Mouse (Mus musculus) left cerebral cortex, postnatal 14 days (tissue): Measurements from ENCODE around the gene Fcrl6. TPM values are rescaled to one million over a fixed set of nuclear protein-coding genes. Genes with fewer than 3 reads are reported as not detected.
A peak's percentile ranks its signal among the peaks of the same experiment; 100 is the strongest.

ENCODE experiments used
- DNase-seq, 2 experiments: peaks; one replicate each; pipeline ENCODE4 v3.0.0; 2021 to 2022; ENCODE audit warnings: low spot score in 2 of 2, mixed read lengths in 1 of 2
- intact Hi-C: fragments of 180-260 bp; cut with DNase I; formaldehyde crosslinking; loops from one replicate; pipeline ENCODE4 v1.15.1; 2025
- total RNA-seq, 2 experiments: library from RNA; stranded (reverse); gene quantifications; 2 replicates each; pipeline ENCODE4 v1.2.3; 2021

Fcrl6 gene
- total RNA-seq, 2 experiments from 2014 or later: not detected

DNA sequence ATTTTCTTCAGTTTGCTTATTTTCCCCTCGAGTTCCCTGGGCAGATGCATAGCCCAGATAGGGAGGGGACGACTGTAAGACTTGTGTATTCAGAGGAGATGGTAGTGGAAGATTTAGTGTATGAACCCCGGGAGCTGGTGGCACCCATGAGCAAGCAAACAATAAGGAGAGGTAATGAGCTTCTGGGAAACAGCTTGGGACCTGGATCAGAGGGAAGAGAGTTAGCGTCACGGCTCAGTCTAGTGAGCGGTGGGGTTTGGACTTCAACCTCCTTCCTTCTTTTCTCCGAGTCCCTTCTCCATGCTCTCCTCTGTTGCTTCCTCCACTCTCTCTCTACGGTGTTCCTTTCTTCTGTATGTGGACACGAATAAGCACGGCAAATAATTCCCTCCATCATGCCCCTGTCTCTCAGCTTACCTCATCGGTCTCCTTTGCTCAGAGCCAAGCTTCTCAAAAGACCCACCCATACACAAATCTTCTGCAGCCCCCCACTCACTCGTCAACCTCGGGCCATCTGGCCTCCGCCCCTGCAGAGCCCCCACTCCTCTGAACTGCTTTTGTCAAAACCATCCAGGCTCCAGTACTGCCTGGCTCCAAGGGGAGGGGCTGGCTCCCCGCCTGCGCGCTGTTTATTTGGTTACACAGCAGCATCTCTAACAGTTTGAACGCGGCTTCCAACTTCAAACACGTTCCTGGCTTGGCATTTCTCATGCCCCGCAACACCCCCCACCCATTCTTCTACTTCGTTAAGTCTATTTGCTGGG, 14.4 kb upstream of the Fcrl6 start:
- DNase-seq: peak; percentile 30 to 57
- intact Hi-C loops: no loop called here

DNA sequence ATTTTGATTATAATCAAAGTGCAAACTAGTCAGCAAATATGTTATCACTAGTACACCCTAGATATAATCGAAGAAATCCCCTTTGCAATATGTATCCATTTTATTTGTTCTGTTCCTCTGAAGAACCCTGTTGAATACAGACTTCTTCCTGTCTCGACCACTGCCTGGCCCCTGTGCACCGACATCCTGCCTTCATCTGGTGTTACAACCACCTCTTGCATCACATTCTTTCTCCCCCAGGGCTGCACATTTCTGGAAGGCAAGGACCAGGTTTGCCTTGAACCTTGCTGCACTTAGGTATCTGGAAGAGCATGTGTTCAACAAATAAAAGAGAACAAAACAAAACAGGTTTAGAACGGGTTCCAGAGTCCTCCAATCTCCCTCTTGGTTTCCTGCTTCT, 13.1 kb upstream of the Fcrl6 start:
- no peak for DNase-seq
- intact Hi-C loops: no loop called here

DNA sequence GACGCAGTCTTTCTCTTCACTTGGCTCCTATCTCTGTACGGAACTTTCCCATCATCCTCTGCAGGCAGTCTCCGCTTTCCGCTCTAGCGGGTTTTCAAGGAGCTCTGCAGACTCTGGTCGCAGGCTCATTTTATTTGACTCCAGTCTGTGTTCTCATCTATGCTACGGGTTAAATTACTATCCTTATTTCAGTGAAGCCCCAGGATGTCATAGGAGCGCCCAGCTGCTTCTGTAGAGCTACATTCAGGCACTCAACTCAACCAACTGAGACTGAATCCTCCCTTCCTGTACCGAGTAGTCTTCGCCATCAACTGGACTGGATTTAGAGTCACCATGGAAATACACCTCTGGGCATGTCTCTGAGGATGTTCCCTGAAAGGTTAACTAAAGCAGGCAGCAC, 12.3 kb upstream of the Fcrl6 start:
- intact Hi-C loops: loop anchor here (5.0 kb wide), 1 partner anchor 87 kb away; no protein-coding TSS in a partner anchor
- no peak for DNase-seq

DNA sequence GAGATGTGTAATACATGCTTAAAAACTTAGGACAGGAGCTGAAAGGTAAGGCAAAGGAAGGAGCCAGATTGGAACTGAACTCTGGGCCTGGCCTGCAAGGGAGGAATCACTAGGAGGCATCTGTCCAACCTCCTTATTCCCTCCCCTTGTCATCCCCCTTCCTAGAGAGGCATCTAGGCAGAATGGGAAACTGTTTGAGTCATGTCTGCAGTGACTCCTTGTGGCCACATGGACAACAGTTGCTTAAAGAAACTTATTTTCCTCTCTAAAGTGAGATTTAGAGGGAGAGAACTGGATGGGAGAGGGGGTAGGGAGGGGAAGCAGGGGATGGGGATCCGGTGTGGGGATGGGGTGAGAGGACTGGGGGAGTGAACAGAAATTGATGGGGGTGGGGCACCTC, 10.4 kb upstream of the Fcrl6 start:
- intact Hi-C loops: loop anchor here (5.0 kb wide), 1 partner anchor 85 kb away; no protein-coding TSS in a partner anchor
- no peak for DNase-seq

DNA sequence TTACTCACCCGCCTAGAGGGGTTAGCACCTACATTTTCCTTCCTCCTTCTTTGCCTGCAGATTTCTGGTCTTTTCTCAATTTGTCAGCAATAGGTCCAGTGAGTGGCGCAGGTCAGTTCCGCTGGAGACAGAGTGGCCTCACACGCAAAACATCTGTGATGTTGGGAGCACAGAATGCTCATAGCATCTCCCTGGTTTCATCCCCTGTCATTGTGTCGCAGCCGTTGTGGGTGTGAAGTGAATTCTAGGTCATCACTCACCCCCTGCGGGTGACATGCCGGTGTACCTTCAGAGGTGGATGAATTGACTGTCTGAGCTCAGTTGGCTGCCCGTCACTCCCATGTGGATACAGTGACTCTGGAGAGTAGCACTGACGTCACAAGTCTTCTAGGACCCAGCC, 9.0 kb upstream of the Fcrl6 start:
- no peak for DNase-seq
- intact Hi-C loops: loop anchor here (5.0 kb wide), 1 partner anchor 84 kb away; no protein-coding TSS in a partner anchor

DNA sequence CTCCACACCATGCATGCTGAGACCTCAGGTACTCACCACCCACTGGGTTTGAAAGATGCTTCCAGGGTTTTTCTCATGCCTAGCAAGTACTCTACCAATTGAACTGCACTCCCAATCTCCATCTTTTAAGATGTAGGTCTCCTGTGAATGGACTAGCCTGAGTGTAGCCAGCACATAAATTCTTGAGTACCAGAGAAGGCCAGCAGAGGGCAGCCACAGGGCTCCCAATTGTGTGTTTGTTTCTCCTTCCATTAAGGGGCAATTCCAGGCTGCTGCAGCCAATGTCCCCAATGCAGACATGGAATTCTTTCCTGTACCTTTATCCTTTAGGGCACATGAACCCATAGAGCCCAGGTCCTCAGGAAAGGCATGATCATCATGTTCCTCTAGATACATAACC, 7.9 kb downstream of the Fcrl6 start:
- DNase-seq: peak; percentile 66
- intact Hi-C loops: no loop called here

DNA sequence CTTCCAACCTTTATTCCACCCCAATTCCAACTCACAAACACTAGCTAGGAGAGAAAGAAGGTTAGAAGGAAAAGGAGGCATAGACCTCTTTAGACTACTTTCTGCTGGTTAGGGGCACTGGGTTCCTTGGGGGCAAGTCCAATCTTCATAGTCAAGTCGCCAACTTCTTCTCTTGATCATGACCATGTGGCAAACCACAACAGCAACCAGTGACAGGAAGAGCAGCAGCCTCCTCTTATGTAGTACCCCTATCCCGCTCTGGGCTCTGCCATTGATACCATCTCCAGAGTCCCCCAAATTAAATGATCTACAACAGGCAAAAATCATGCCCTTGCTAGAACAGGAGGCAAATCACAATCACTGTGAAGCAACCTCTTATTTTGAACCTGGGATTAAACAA, 8.4 kb downstream of the Fcrl6 start:
- no peak for DNase-seq
- intact Hi-C loops: no loop called here

DNA sequence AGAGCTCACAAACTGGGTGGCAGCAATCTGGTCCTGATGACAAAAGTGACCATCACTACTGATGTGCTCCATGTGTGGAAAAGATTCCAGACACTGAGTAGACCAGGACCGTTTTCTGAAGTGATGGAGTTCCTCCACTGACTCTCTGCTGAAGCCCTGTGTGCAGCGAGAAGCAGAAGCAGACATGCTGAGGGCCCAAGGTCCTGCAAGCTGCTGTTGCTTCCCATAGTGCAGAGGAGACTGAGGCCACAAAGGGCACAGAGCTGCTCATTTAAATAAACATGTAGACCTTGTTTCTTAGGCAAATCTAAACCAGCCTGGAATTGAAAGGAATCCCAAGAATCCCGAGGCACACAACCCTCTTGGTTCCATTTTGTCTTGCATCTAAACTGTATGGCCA, 9.0 kb downstream of the Fcrl6 start:
- intact Hi-C loops: no loop called here
- DNase-seq: no peak

DNA sequence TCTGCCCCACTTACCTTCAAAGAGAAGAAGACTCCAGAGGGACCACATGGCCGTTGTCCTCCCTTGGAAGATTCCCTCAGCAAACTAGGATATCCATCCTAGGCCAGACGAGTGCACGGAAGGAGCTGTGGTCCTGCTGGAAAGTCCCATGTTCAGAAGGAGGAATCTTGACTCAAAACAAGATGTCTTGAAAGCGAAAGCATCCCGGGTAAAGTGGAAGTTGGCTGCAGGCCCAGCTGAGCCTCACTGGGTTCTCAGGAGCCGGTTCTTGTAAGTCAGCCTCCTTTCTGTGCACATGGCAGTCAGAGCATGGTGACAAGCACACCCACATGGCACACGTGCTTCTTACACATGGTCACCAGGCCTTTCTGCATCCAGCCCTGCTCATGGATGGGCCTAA, 12.0 kb downstream of the Fcrl6 start, which contains the start of gene Slamf8:
Gene Slamf8, minus strand, starts transcription at position 184 of the 400 bp plus-strand sequence.
- DNase-seq: peak; percentile 21 to 39
- intact Hi-C loops: no loop called here

DNA sequence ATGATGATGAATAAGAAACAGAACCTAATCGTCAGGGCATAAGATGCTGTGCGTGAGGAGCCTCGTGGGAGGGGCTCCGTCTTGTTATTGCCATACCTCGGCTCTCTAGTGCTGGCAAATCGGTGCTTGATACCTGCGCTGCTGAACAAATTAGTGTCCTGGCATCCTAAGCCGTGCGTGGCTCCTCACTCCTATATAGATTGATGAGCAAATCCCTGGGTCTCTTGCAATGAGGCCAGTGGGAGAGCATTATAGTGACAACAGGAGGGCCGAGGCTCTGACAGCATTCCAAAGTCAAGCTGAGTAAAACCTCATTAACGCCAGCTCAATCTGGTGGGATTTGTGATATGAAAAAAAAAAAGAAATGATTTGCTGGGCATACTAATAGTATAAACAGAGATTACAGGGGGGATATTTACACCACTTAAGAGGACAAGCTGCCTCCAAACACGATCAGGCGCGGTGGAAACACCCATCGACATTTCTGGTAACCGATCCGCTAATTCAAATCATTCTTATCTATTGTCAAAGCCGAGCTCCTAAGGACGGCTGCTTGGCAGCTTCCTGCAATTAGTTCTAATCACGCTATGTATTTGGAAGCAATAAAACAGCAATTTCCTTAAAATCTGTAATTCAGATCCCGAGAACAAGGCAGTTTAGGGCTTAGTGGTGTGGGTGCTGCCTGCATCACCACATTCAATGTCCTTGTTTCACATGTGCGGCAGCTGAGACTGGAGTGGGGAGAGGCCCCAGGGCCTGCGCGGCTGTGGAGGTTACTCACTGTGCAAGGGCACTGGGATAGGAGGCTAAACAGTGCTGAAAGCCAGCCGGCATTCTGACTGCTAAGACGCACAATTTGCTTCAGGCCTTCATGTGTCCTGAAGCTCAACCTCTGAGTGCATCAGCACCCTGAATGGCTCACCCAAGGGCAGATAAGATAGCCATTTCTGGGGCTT, 16.5 kb downstream of the Fcrl6 start:
- DNase-seq: no peak
- intact Hi-C loops: no loop called here

DNA sequence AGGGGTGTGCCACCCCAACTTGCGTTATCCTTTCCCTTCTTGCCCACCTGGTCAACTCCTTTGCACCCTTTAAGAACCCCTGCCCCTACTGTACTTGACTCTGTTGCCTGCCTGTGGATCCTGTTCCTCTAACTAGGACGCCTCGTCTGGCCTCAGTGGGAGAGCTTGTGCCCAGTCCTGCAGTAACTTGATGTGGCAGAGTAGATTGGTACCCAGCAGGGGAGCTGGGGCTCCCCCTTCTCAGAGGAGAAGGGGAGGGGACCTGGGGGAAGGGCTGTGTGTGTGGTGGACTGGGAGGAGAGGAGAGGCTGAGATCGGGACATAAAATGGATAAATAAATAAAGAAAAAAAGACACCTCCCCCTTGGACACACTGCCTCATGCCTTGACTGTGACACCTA, 17.3 kb downstream of the Fcrl6 start:
- intact Hi-C loops: no loop called here
- DNase-seq: no peak

DNA sequence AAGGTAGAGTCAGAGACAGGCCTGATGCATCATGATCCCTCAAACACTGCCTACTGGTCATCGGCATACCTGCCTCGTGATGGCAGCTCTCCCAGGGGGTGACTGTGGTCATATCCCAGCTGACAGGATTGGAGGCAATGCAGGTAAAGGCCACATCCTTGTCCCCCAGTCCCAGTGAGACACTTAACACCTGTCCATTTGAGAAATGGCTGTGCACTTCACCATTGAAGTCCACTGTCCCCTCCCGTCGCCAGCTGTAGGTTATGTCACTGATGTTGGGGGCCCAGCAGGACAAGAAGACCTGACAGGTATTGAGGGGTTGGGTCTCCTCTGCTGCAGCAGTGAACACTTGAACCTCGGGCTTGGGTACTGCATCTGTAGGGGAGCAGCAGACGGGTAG, 18.1 kb downstream of the Fcrl6 start:
- no peak for DNase-seq
- intact Hi-C loops: no loop called here

DNA sequence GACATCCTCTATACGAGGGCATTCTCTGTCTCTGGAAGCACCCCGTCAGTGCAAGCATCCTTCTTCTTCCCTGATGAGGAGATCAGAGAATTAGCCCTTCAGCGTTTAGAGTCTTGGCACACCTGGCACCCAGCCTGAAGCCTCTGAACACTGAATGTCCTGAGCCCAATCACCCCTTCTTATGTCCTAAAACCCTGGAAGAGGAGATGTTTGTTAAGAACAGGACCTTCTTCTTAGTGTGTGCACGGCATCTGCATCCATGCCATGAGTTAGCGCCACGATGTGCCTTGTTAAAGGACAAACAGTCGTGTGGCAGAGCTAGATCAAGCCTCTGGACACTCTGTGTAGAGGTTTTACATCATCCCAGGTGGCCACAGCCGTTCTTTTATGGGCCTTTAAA, 19.9 kb downstream of the Fcrl6 start:
- intact Hi-C loops: no loop called here
- DNase-seq: no peak

DNA sequence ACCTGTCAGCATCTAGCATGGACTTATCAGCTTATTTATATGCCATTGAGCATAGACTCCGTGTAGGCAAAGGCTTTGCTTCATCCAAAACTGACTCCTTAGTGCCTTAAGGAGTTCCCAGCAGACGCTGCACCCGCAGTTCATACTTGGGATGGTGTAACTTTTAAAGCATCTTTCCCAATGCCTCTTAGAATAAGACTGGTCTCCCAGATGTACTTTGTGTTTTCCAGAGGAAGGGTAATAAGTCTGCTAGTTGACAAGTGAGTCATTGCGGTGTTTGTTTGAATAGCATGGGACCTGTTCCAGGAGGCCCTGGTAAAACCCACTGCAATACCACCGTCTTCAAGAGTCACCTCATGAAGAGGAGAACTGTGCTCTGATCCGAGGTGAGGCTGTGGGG, 22.2 kb downstream of the Fcrl6 start:
- DNase-seq: no peak
- intact Hi-C loops: no loop called here

DNA sequence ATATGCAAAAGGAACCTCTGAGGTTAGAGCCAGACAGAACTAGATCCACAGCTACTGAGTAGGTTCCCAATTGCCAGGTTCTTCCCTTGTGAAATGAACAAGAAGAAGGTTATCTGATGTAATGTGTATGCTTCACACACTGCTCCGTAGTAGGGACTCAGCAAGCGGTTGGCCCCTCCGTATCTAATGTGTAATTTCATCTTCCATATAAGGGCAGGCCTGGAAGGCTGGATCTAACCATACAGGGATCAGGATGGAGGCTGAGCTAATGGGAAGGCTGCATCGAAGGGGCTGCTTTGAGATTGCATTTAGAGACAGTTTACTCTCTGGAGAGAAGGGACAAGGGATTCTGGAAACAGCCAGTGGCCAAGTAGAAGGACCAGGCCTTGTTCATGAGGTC, 34.6 kb downstream of the Fcrl6 start:
- intact Hi-C loops: no loop called here
- no peak for DNase-seq

DNA sequence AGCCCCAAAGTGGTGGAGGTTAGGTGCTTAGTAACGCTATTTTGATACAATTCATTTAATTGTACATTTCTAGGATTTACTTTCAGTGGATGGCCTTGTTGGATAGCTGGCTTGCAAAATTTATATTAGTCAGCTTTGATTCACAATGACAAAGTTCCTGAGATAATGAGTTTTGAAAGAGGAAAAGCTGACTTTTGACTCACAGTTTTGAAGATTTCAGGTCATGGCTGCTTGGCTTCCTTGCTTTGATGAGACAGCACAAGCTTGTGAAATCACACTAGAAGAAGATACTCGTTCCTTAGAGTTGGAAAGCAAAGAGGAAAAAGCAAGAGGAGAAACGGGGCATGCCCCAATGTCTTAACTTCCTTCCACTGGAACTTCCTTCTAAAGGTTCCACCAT, 36.2 kb downstream of the Fcrl6 start:
- DNase-seq: no peak
- intact Hi-C loops: no loop called here

DNA sequence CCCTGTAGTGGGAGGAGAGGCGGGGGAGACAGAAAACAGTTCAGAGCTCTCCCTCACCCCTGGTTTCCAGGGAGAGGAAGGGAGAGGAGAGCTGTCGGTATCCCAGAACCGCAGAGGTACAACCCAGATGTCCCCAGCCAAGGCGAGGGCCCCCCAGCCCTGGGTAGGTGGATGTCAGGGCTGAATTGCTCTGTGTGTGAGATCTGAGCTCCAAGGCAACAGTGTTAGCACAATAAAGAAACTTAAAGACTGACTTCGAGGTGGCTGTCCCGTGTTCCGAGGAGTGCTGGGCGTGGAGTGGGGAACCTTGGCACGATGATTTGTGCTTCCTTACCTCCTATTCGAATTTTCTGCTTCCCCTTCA, 38.9 kb downstream of the Fcrl6 start:
- intact Hi-C loops: loop anchor here (2.0 kb wide), 1 partner anchor 35 kb away; no protein-coding TSS in a partner anchor
- no peak for DNase-seq

DNA sequence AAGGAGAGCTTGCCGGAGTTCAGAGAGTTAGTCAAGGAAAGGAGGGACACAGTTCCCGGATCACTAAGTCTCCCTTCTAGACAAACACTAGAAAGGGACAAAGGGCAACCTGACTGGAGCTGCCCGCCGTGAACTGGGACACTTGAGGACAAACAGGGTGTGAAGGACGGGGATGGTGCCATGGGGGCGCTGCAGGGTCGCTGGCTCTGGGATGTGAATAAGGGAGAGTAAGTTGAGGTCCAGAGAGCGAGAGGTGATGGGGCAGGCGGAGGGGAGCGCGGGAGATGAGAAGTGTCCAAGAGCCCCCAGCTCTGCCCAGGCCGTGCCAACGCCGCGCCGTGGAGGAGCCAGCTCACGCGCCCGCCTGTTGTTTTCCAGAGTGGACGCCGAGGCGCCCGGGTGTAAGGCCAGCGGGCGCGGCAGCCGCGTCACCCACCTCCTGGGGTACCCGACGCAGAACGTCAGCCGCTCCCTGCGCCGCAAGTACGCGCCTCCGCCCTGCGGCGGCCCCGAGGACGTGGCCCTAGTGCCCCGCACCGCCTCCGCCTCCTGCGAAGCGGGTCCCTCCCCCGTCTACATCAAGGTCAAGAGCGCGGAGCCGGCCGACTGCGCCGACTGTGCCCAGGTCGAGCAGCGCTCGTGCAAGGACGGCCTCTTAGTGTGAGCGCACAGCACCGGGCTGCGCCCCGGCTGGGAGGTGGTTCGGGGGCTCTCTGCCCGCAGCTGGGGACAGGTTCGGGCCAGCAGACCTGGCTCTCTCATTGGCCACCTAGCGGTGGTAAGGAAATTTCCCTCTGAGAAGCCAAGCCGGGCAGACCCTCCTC, 39.5 kb downstream of the Fcrl6 start:
- intact Hi-C loops: loop anchor here (2.0 kb wide), 1 partner anchor 34 kb away; no protein-coding TSS in a partner anchor

DNA sequence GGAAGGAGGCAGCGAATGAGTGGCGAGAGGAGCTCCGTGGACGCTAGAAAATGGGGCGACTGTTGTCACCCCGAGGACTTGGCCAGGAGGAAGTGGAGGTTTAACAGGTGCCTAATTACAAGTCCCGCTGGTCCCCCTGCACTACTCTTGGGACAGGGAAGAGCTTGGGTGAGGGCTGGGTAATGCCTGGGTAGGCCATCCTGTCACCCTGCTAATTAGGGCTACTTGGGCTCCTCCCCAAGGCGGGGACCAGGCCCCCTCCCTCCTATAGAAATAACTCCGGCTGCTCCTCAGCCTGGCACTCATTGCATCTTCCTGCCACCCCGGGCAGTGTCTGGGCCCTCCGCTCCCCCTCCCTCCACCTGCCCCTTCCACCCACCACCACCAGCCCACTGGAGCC, 46.7 kb downstream of the Fcrl6 start, which contains the start of gene Vsig8:
Gene Vsig8, plus strand, starts transcription at position 301 of the 400 bp plus-strand sequence.
- intact Hi-C loops: no loop called here
- DNase-seq: no peak

More for the DNA sequence above, 39.5 kb downstream of the Fcrl6 start:
- DNase-seq: peak; percentile 29 to 57
